Mouse (Mus musculus): Measurements from ENCODE around the gene Nmrk2. TPM values are rescaled to one million over a fixed set of nuclear protein-coding genes. Genes with fewer than 3 reads are reported as not detected.

Gene Nmrk2
- polyA plus RNA-seq, 1 experiment from 2014 or later, result not detected

DNA sequence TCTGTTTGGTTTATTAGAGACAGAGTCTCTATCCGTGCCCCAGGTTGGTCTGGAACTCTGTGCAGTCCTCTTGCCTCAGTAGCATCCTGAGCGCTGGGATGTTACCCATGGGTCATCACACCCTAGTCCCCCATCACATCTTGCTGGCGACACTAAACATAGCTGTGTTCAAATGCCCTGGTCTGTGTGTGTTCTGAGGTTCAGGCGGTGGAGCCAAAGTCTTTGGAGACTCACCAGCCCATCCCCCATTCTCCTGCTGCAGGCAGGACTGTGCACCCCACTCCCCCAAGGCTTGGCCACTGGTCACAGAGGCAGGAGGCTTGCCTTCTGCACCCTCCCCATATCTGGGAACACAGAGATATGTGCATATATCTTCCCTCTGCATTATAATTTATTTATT lies 2.3 kb upstream of the Nmrk2 start:
- DNase-seq (no peak), ATAC-seq (no peak)
- no peak overlapping the region for H3K4me3 ChIP-seq (ENCODE audit: low read depth, low read length)
- H3K27me3 ChIP-seq (ENCODE audit: insufficient read depth, low read length), result no peaks in the 10 kb centered on the region
- WGBS (ENCODE audit: insufficient replicate concordance), result 59% methylated on average over 4 of the region's 4 CpGs
- no peak overlapping the region for H3K27ac ChIP-seq (ENCODE audit: low read depth)
- H3K9me3 ChIP-seq (ENCODE audit: low read length), result no peaks in the 10 kb centered on the region
- H3K9ac ChIP-seq (replicated peaks), result no peak overlapping the region
- no peak for TF ChIP-seq EP300 (IDR thresholded peaks at IDR 0.05; ENCODE audit: low read depth)
- TF ChIP-seq CTCF (IDR thresholded peaks at IDR 0.05; ENCODE audit: low read depth), result no peak
- no peaks in the 10 kb centered on the region for H3K36me3 ChIP-seq (replicated peaks; ENCODE audit: insufficient read depth, low read length)
- H3K4me2 ChIP-seq (ENCODE audit: low read depth, low read length), result no peak overlapping the region
- H3K4me1 ChIP-seq (ENCODE audit: insufficient read depth), result no peaks in the 10 kb centered on the region

DNA sequence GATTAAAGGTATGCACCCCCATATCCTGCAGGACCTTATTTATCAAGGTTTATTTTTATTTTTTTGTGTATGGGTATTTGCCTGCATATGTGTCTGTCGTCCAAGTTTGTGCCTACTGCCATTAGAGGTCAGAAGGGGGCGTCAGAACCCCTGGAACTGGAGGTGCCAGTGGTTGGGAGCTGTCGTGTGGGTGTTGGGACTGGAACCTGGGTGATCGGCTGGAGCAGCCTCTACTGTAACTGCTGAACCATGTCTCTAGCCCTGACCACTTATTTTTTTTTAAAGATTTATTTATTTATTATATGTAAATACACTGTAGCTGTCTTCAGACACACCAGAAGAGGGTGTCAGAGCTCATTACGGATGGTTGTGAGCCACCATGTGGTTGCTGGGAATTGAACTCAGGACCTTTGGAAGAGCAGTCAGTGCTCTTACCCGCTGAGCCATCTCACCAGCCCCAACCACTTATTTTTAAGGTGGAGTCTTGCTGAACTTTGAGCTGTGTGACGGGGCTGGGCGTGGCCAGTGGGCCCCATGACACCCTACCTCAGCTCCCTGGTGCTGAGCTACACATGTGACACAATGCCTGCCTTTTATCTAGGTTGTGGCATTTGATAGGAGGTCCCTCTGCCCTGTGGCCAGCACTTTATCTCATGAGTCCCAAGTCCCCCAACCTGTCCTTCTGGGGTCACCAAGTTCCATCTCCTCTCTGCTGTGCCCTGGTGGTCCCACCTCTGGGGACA lies 1.3 kb upstream of the Nmrk2 start:
- H3K4me1 ChIP-seq (ENCODE audit: insufficient read depth), result no peaks in the 10 kb centered on the region
- TF ChIP-seq EP300 (IDR thresholded peaks at IDR 0.05; ENCODE audit: low read depth) (no peak), CTCF (IDR thresholded peaks at IDR 0.05; ENCODE audit: low read depth) (peak; percentile 6; the same call in 1 of the 2 replicates)
- ATAC-seq (peak; percentile 79), DNase-seq (peak; percentile 41)
- no peak overlapping the region for H3K4me2 ChIP-seq (ENCODE audit: low read depth, low read length)
- H3K27me3 ChIP-seq (ENCODE audit: insufficient read depth, low read length), result 0 out of 2 replicates have a peak, but pooled peaks cover 2% of the 10 kb centered on the region
- H3K9ac ChIP-seq (replicated peaks), result no peak overlapping the region
- no peaks in the 10 kb centered on the region for H3K36me3 ChIP-seq (replicated peaks; ENCODE audit: insufficient read depth, low read length)
- H3K27ac ChIP-seq (ENCODE audit: low read depth), result no peak overlapping the region
- no peak overlapping the region for H3K4me3 ChIP-seq (ENCODE audit: low read depth, low read length)
- WGBS (ENCODE audit: insufficient replicate concordance), result 54% methylated on average over 8 of the region's 8 CpGs
- no peaks in the 10 kb centered on the region for H3K9me3 ChIP-seq (ENCODE audit: low read length)

DNA sequence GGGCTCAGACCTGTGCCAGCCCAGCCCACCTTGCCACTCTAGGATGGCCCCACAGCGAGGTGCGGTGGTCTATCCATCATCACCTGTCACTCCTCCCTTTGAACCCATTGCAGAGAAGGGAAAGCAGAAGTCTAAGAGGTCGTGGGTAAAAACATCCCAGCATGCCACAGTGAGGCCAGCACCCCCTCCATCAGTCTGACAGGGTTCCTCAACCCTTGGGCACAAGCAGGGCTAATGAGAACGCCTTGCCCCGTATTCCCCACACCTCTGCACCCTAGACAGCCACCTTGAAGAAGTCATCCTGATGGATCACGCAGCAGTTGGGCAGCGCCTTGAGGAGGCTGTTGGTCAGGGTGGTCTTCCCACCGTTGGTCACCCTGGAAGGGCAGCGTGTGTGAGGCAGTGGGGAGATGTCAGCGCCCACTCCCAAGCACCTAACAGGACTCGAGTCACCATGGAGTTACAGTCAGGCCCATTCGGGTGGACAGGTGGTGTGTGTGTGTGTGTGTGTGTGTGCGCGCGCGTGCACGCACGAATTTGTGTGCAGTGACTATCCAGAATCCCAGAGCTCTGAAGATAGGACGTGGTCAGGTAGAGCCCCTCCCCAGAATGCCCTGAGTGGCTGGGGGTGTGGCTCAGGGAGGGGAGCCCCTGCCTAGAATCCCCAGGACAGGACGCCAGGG lies 1.1 kb downstream of the Nmrk2 start:
- ATAC-seq (no peak), DNase-seq (no peak)
- H3K4me2 ChIP-seq (ENCODE audit: low read depth, low read length), result no peak overlapping the region
- H3K4me3 ChIP-seq (ENCODE audit: low read depth, low read length), result no peak overlapping the region
- 67% methylated on average over 20 of the region's 20 CpGs for WGBS (ENCODE audit: insufficient replicate concordance)
- no peaks in the 10 kb centered on the region for H3K9me3 ChIP-seq (ENCODE audit: low read length)
- no peaks in the 10 kb centered on the region for H3K36me3 ChIP-seq (replicated peaks; ENCODE audit: insufficient read depth, low read length)
- no peak overlapping the region for H3K27ac ChIP-seq (ENCODE audit: low read depth)
- TF ChIP-seq CTCF (IDR thresholded peaks at IDR 0.05; ENCODE audit: low read depth), result no peak
- TF ChIP-seq EP300 (IDR thresholded peaks at IDR 0.05; ENCODE audit: low read depth), result no peak
- no peak overlapping the region for H3K9ac ChIP-seq (replicated peaks)
- peaks cover 6% of the 10 kb centered on the region for H3K27me3 ChIP-seq (ENCODE audit: insufficient read depth, low read length)
- H3K4me1 ChIP-seq (ENCODE audit: insufficient read depth), result no peaks in the 10 kb centered on the region

DNA sequence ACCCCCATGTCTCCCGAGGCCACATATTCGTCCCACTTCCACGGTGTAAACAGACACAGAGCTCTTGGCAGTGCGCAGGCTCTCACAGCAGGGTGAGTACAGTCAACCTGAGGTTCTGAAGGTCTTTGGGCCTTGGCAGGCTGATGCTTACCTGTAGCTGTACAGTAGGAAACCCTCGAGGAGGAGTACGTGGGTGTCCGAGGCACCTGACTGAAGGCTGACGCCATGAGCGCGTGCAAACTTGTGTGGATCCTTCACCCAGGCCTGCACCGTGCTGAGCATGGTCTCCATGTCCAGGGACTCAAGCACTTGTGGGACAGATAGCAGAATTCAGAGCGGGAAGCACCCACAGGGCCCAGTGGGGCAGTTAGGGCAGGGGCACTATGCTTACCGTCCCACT lies 1.7 kb downstream of the Nmrk2 start:
- Histone ChIP-seq H3K27me3 (ENCODE audit: insufficient read depth, low read length) (peaks cover 11% of the 10 kb centered on the region), H3K4me1 (ENCODE audit: insufficient read depth) (no peaks in the 10 kb centered on the region), H3K4me2 (ENCODE audit: low read depth, low read length) (no peak overlapping the region), H3K4me3 (ENCODE audit: low read depth, low read length) (no peak overlapping the region), H3K27ac (ENCODE audit: low read depth) (no peak overlapping the region), H3K9ac (replicated peaks) (no peak overlapping the region), H3K9me3 (ENCODE audit: low read length) (no peaks in the 10 kb centered on the region), H3K36me3 (replicated peaks; ENCODE audit: insufficient read depth, low read length) (no peaks in the 10 kb centered on the region)
- ATAC-seq (no peak), DNase-seq (no peak)
- TF ChIP-seq CTCF (IDR thresholded peaks at IDR 0.05; ENCODE audit: low read depth), result no peak
- TF ChIP-seq EP300 (IDR thresholded peaks at IDR 0.05; ENCODE audit: low read depth), result no peak
- 80% methylated on average over 13 of the region's 13 CpGs for WGBS (ENCODE audit: insufficient replicate concordance)

DNA sequence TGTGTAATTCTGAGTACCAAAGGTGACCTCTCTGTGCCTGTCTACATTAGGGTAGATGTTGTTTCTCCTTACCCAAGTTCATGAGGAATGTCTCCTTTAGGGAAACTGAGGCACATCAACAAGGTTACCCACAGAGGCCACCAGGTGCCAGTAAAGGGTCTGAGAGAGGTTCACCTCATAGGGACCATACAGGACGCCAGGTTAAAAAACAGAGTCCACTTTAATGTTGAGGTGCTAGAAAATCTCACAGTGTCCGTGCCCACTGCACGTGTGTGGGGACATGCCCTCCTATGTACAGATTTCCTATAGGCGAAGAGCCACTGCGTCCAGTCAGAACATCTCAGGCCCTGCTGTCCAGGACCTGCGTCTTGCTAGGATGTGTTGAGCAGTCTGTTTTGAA lies 2.9 kb downstream of the Nmrk2 start:
- H3K27me3 ChIP-seq (ENCODE audit: insufficient read depth, low read length), result peaks cover 22% of the 10 kb centered on the region

DNA sequence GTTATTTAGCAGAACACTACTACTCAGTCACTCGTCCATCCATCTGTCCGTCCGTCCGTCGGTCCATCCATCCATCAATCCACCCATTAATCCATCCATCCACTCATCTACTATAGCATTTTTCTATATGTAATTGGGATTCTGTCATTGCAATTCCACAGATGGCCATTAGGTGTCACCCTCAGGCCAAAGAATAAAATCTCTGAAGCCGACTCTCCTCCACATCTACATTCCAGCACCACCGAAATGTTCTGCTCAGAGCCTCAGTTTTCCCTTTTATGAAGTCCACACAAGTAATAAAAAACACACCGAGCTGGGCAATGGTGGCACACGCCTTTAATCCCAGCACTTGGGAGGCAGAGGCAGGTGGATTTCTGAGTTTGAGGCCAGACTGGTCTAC lies 3.6 kb downstream of the Nmrk2 start:
- Histone ChIP-seq H3K4me2 (ENCODE audit: low read depth, low read length) (no peak overlapping the region), H3K27me3 (ENCODE audit: insufficient read depth, low read length) (peaks cover 25% of the 10 kb centered on the region), H3K4me1 (ENCODE audit: insufficient read depth) (peaks cover 12% of the 10 kb centered on the region), H3K4me3 (ENCODE audit: low read depth, low read length) (no peak overlapping the region), H3K9ac (replicated peaks) (no peak overlapping the region), H3K36me3 (replicated peaks; ENCODE audit: insufficient read depth, low read length) (no peaks in the 10 kb centered on the region), H3K9me3 (ENCODE audit: low read length) (no peaks in the 10 kb centered on the region), H3K27ac (ENCODE audit: low read depth) (no peak overlapping the region)
- WGBS (ENCODE audit: insufficient replicate concordance), result 3% methylated on average over 9 of the region's 9 CpGs
- ATAC-seq, result no peak
- DNase-seq, result peak; percentile 59
- TF ChIP-seq EP300 (IDR thresholded peaks at IDR 0.05; ENCODE audit: low read depth) (no peak), CTCF (IDR thresholded peaks at IDR 0.05; ENCODE audit: low read depth) (peak; percentile 88)

More for the DNA sequence above, 2.9 kb downstream of the Nmrk2 start:
- Histone ChIP-seq H3K4me2 (ENCODE audit: low read depth, low read length) (no peak overlapping the region), H3K27ac (ENCODE audit: low read depth) (no peak overlapping the region), H3K9ac (replicated peaks) (no peak overlapping the region), H3K36me3 (replicated peaks; ENCODE audit: insufficient read depth, low read length) (no peaks in the 10 kb centered on the region), H3K4me1 (ENCODE audit: insufficient read depth) (peaks cover 7% of the 10 kb centered on the region), H3K4me3 (ENCODE audit: low read depth, low read length) (no peak overlapping the region), H3K9me3 (ENCODE audit: low read length) (no peaks in the 10 kb centered on the region)
- DNase-seq, result no peak
- ATAC-seq, result no peak
- TF ChIP-seq EP300 (IDR thresholded peaks at IDR 0.05; ENCODE audit: low read depth) (no peak), CTCF (IDR thresholded peaks at IDR 0.05; ENCODE audit: low read depth) (no peak)
- 80% methylated on average over 6 of the region's 6 CpGs for WGBS (ENCODE audit: insufficient replicate concordance)
